Mouse (Mus musculus): ENCODE measurements around the gene Phf1.
"Not testable (repeated sequence)": the region's sequence is repeated elsewhere in the genome, so short reads cannot be mapped to it uniquely, and the experiment has no call there.

Gene Phf1

DNA sequence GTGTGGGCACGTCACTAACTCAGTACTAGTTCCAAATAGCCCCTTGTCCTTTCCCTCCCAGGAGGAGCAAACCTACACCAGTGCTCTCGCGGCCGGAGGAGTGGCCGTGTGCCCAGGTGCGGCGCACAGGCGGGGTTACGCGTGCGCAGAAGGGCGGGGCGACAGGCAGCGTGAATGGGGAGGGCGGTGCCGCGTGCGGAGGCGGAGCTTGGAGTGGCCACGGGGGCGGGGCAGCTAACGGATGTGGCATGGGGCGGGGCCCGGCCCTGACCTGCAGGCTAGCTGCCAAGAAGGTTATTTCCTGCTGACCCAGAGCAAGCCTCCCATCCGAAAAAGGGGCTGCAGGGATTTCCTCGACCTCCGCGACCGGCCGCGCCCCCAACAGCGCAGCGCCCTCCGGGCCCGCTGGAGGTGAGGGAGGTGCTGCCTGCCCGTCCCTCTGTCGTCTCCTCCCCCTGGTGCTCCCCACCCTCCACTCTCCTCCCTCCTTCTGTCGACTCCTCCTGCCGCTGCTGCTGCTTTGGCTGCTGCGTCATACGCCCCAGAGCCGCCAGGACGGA, at the start of gene Phf1:
Gene Phf1, plus strand, starts transcription at position 214 of the 560 bp plus-strand sequence.
- peak; percentile 96 for DNase-seq (ENCODE audit: low spot score)

DNA sequence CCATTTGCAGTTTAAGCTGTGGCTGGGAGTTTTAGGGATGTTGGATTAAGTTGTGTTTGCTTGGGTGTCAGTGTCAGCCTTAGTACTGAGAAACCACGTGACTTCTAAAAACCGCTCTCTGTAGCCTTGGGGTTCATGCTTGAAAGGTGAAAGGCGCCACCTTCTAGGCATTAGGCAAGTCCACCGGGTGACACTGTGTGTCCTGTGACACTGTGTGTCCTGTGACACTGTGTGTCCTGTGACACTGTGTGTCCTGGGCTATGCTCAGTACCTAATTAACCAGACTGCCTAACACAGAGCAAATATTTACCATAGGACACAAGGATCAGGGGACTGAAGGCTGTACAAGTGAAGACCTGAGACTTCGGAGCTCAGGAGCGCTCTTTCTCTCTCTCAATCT, 49.3 kb upstream of the Phf1 start:
- no peak for DNase-seq (ENCODE audit: low spot score)

DNA sequence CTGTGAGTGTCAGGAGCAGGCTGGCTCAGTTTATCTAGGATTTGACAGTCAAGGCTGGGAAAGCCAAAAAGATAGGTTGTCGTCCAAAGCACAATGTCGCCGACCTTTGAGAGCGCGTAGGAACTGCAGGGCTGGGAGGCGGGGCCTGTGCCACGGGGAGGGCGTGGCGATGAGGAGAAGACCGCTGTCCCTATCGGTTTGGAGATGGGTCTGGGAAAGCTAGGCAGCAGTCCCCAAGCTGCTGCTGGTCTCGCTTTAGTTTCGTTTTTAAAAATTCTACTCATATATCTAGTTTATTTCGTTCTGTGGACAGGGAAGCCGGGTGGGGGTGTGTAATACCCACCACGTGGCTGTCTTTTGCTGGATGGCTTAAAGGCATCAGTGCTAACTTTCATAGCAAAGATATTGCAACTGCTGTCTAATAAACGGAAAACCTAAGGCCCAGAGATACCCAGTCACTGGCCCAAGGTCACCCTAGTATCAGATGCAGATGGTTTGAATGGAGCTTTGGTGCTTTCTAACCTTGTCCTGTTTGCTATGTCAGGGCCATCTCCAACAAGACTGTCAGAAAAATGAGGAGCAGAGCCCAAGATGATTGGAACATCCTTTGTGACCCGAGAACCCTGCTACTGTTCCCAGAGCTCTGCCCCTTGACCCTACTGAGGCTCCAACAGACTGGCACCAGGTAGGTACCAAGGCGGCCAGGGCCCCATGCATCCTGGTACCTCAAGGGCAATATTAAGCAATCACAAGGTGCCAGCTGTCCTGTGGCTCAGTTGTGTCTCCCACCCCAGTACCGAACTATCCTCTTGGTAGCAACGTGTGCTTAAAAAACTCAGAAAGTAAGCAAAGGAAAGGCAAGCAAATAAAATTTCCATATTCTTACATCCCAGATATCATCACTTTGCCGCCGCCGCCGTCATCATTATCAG, 47.6 kb upstream of the Phf1 start:
- DNase-seq (ENCODE audit: low spot score), result peak; percentile 56

DNA sequence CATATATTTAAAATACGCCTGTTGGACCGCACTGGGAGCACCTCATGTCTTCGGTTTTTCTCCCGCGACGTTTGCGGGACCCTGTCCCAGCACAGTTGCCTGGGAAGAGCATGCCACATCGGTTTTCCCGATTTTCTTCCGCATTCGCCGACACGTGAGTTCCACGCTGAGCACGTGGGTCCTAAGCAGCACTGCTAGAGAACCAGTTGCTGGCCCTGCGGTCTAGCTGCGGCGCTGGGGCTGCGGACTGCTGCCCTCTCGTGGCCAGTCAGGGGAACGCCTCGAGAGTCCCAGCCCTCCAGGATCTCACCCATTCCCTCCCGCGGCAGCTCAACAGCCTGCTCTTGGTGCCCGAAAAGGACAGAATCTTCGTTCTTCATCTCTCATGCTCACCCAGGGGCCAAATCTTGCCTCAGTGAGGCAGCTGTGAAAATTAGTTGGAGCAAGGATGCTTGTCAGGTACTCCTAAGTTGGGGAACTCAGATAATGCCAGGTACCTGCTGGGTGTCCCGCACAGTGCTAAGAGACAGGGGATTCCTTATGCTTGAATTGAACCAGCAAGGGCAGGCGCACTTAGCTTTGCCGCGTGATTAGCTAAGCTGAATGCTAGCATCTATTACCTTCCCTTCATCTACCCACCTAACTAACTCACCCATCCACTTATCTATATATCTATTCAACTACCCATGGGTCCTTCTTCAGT, 46.7 kb upstream of the Phf1 start:
- peak; percentile 84 for DNase-seq (ENCODE audit: low spot score)

DNA sequence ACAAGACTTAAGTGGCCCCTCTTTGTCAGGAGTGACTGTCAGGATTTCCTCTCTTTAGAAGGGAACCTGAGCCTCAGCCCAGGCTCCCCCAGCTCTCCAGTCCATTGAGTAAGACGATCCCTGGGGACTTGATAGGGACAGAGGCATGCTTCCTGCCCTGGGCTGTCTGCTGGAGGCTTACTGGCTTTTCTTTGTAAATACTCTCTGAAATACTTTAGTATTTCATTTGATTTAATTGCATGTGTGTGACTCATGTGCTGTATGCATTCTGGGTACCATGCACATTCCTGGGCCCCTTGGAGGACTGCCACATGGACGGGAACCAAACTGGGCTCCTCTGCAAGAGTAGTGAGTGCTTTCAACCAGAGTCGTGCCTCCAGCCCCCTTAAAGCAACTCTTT, 44.9 kb upstream of the Phf1 start:
- DNase-seq (ENCODE audit: low spot score), result no peak

DNA sequence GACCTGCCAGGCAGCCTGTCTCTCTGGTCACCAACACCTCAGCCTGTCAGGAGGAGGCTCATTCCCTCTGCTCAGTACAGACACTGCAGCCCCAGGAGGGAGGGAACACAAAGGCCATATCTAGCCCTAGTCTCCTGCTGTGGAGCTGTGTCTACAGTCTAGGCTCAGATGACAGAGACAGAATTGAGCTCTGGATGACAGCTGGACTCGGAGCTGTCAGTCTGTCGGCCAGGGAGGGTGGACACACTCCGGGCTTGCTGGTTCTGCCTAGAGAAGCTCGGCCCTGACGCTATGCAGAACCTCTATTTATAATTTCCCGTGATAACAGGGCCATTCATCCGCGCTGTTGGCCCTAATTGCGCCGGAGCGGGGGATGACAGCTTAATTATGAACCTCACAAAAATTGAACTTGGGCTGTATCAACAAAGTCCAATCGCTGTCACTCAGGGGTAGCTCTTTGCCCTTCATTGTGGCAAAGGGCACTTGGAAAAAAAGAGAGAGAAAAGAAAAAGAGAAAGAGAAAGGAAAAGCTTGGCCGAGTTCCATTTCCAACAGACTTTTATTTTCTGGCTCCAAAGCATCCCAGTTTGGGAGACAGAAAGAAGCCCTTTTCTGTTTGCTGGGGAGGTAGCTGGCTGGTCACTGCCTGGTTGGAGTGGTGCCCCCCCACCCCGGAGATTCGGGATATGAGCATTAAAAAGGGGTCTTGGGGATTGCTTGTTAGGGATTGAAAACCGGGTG, 40.0 kb upstream of the Phf1 start:
- DNase-seq (ENCODE audit: low spot score), result no peak

DNA sequence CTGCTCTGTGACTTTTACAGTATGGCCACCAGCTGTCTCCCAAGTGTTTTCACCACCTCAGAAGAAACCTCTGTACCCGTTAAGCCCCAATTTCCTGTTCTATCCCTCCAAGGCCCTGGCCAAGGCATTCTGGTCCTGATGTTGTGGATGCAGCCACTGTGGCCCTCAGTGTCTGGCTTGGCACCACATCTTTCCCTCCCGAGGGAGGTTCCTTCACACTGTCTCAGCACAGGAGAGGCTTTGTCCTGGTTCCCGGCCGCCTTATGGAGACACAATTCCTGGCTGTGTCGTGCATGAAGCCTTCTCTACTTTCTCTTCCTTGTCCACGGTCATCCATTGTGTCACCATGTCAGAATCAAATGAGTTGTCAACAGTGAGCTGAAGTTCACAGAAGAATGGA, 39.4 kb upstream of the Phf1 start:
- no peak for DNase-seq (ENCODE audit: low spot score)

DNA sequence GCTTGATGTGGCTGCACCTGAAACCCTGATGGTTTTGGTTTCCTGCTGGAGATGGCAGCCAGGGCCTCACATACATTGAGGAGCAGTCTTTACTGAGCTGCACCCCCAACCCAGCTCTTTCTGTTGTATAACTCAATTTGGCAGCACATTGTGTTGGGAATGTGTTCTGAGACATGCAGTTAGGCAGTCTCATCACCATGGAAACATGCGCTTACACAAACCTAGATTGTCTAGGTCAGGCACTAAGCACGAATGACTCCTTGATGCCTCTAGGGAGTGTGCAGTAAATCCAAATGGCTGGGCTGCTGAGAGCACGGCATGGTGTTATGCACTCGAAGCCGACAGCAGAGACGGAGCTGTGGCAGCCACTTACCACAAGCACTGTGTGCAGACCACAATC, 38.5 kb upstream of the Phf1 start:
- DNase-seq (ENCODE audit: low spot score), result no peak

DNA sequence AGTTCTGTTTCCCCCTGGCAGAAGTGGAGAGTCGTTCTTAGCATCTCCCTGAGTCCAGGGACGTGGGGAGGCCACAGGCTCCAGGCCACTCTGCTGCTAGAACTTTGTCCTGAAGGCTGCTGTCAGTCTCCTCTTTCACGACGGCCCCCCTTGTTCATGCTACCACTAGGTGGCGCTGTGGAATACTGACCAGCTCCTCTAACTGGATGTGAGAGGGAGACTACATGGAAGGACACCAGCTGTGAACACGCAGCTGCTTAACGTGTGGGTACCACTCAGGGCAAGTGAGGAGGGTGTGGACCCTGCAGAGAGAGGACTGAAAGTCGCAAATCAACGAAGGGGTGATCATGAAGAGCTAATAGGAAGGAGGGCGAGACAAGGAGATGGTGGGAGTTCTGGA, 37.3 kb upstream of the Phf1 start:
- peak; percentile 58 for DNase-seq (ENCODE audit: low spot score)

DNA sequence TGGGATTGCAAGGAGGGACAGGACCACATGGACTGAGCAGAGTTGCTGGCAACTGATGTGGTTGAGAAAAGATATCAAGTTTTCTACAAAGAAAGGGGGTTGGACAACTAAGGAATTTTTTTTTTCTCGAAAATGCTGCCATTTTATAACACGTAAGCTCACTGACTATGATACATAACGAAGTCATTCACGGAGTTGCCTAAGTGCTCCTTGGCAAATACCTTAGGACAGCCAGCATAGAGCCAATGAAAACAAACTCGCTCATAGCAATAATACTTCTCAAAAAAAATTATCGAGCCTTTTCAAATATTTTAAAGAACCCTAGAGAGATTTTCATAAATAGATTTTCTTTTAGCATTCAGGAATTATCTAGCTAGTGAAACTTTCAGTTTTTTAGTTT, 31.9 kb upstream of the Phf1 start:
- no peak for DNase-seq (ENCODE audit: low spot score)

DNA sequence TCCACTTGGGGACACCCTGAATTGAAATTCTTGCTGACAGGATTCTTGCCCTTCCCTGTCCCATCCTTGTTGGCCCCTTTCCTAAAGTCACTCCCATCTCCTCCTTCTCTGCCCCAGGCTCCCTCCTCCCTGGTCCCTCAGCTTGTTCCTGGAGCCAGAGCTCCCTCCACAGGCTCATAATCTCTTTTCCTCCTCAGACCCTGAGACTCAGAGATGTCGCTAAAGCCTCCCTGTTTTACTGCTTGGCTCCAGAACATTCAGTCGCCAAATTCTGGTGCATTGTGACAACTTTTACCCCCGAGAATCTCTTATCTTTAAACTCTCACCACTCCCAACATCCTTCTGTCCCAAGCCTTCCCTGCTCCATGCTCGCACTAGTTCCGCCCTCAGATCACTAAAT, 28.5 kb upstream of the Phf1 start:
- no peak for DNase-seq (ENCODE audit: low spot score)

DNA sequence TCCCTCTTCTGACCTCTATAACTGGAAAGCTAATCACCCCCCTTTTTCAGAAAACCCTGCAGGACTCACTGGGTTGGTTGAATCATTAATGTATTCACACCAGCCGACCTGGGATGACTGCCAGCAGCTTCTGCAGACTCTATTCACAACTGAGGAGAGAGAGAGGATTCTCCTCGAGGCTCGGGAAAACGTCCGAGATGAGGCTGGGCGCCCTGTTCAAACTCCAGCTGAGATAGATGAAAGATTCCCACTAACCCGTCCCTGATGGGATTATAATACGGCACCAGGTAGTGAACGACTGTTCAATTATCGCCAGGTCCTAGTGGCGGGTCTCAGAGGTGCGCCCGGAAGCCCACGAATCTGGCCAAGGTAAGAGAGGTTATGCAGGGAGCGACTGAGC, 25.3 kb upstream of the Phf1 start:
- not testable (repeated sequence) for DNase-seq (ENCODE audit: low spot score)

DNA sequence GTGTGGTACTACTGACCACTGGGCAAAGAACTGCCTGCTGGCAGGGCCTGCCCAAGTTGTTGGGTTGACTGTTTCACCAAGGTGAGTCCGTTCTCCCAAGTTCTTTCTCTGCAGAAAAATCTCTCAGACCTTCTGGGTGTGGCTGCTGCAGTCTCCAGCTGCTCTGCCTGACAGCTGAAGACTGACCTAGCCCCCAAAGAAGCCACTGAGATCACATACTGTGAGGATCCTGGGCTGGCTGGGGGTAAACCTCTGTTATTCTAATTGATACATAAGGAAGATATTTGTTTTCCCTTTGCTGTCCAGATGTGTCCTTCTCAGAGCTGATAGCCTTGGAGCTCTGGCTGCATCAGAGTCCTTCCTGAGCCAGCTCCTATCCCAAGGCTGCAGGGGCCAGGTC, 17.6 kb upstream of the Phf1 start:
- DNase-seq (ENCODE audit: low spot score), result no peak

DNA sequence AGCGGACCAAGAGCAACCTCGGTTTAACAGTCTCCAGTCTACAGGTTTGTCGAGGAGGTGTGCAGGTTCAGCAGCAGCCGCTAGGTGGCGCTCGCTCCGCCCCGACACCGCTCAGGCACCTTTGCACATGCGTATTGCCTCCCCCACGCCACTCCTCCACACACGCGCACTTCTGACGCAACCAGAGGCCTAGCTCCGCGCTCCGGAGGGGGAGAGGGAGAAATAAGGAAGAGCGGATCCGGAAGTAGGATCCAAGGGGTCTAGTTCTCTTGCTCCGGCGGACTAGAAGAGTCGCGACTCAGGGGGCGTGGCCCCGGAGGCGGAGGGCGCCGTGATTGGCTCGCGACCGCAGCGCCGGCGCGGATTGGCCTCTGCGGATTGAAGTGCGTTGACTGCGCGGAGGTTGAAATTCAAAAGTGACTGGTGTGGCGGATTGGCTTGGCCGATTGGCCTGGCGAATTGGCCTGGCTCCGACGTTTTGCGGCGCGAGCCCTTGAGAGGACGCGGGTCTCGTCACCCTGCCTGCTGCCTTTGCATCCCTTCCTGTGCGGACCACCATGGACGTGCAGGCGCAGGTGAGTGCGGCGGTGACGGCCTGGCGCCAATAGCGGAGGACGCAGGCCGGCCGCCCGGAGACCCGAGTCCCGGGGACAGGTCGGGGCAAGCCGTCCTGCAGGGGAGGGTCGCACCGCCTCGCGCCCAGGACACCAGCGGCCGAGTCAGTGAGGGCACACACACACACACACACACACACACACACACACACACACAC, 16.0 kb upstream of the Phf1 start, which contains the start of gene Kifc5b:
Gene Kifc5b, plus strand, starts transcription at position 381 of the 772 bp plus-strand sequence.
- DNase-seq (ENCODE audit: low spot score), result peak; percentile 100

DNA sequence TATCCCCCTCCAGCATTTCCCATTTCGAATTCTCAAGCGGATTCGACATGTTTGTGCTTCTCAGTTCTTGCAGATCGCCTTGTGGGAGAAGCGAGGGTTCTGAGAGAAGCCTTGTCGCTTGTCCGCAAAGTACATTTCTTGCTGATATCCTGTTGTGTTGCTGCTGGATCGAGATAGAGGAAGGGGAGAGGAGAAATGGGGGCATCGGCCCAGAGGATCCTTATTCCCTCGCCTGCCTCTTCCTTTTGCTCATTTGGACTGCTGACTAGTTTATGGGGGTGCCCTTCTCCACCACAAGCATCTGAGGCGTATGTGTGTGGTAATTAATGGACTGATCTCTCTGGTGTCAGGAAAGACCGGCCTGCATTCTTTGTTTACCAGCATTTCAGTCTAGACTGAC, 15.3 kb upstream of the Phf1 start:
- not testable (repeated sequence) for DNase-seq (ENCODE audit: low spot score)

DNA sequence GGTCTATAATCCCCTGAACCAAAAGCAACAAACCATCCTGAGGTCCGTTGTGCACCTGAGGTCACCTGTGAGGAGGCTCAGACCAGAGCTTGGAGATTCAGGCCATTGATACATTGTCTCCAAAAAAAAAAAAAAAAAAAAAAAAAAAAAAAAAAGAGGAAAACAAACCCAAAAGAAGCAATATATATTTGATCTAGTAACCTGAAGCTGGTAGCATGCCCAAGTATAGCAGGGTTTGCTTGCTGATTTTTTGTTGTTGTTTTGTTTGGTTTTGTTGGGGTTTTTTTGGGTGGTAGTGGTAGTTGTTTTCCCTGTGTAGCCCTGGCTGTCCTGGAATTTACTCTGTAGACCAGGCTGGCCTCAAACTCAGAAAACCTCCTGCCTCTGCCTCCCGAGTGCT, 14.5 kb upstream of the Phf1 start:
- DNase-seq (ENCODE audit: low spot score), result no peak

DNA sequence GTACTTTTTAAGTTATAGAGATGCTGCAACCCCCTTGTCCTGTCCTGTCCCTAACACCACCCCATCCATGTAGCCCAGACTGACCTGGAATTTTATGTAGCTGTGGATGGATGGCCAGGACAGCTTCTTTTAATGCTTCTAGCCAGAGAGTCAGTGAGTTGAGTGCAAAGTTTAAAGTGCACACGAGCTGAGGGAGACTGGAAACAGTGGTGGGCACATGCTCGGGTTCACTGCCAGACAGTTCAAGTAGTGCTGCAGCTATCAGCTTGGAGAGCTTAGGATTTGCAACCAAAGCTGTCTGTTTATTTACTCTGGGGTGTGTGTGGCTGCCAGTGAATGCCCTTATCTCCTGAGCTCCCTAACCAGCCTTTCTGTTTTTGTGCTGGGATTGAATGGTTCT, 13.3 kb upstream of the Phf1 start:
- not testable (repeated sequence) for DNase-seq (ENCODE audit: low spot score)

DNA sequence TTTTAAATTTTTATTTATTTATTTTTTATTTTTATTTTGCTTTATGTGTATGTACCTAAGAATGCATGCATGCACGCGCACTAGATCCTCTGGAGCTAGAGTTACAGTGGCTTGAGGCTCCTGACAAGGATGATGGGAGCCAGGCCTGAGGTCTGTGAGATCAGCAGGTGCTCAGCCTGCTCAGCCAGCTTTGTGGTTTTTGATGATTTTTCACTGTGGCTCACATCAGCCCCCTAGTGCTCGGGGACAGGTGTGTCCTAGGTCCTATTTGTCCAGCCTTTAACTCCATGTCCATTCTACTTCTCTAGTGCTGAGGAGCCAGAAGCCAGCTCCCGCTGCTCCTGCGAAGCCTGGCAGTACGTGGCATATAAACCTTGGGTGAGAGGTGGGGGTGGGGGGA, 10.5 kb upstream of the Phf1 start:
- not testable (repeated sequence) for DNase-seq (ENCODE audit: low spot score)

DNA sequence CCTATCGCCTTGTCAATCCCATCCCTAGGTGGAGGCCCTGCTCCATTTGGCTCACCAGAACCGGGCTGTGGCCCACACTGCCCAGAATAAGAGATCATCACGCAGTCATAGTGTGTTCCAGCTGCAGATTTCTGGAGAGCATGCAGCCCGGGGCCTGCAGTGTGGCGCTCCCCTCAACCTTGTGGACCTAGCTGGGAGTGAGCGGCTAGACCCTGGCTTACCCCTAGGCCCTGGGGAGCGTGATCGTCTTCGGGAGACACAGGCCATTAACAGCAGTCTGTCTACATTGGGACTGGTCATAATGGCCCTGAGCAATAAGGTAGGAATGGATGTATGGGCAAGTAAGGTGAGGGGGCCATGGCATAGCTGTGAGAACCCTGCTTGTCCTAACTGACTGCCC, 7.4 kb upstream of the Phf1 start:
- not testable (repeated sequence) for DNase-seq (ENCODE audit: low spot score)

DNA sequence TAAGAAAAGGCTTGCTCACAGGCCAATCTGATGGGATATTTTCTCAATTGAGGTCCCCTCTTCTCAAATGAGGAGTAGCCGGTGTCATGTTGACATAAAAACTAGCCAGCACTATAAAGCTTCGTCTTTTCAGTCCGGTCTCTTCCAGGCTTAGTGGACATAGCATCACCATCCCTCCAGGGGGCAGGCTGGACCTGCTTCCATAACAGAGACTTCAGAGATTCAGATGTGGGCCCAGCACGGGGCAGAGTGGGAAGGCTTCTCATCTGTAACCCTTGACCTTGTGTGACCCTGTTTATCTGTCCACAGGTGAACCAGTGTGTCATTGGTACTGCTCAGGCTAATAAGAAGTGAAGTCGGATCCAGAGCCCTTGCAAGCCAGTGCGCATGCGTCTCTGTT, 1.1 kb upstream of the Phf1 start:
- not testable (repeated sequence) for DNase-seq (ENCODE audit: low spot score)

DNA sequence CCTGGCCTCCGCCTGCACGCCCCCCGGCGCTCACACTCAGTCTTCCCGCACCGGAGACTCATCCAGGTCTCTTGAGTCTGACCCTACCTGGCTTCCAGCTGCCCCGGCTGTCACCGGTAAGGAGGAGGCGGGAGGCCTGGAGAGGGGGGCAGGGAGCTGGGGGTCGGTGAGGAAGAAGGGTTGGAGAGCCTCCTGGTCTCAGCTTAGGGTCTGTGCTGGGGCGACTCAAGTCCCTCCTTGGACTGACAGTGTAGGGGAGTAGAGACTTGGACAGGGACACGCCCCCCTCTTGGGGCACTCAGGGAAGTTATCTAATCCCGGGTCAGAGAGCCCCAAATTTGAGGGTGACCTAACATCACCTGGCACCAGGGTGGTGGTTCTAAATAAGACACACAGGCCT, 567 bp downstream of the Phf1 start:
- DNase-seq (ENCODE audit: low spot score), result no peak

Measured in testis, postnatal 14 days (tissue).